Mouse (Mus musculus) cortical plate, adult 2 months (tissue): ENCODE measurements around the gene Sp100. TPM values are rescaled to one million over a fixed set of nuclear protein-coding genes. Genes with fewer than 3 reads are reported as not detected.

Experiments used
- H3K27ac ChIP-seq: fragments of 200-500 bp; 2 replicates; pipeline ENCODE4 v1.5.1; 2012; ENCODE audit warnings: low read length, control low read depth, inconsistent platforms; ENCODE audit not compliant: insufficient read depth
- H3K4me1 ChIP-seq: fragments of 200-500 bp; 2 replicates; pipeline ENCODE4 v1.6.1; 2011; ENCODE audit warnings: low read length; ENCODE audit not compliant: control insufficient read depth, insufficient read depth
- H3K4me3 ChIP-seq: fragments of 200-500 bp; 2 replicates; pipeline ENCODE4 v1.5.1; 2011; ENCODE audit warnings: mild to moderate bottlenecking, low read length, control low read depth; ENCODE audit not compliant: insufficient read depth
- CTCF ChIP-seq: fragments of 200-500 bp; IDR thresholded peaks from 2 replicates; pipeline ENCODE4 v1.5.1; 2011; ENCODE audit warnings: mild to moderate bottlenecking, control low read depth, low read length; ENCODE audit not compliant: insufficient read depth; ENCODE audit errors: extremely low read depth
- POLR2A ChIP-seq: fragments of 200-500 bp; IDR thresholded peaks from 2 replicates; pipeline ENCODE4 v1.6.1; 2011; ENCODE audit warnings: mild to moderate bottlenecking, low read length, control low read depth; ENCODE audit not compliant: insufficient read depth; ENCODE audit errors: extremely low read depth
- polyA plus RNA-seq: library from polyadenylated mRNA; depleted of rRNA; stranded (reverse); fragments of >200 nt; gene quantifications from 2 replicates; pipeline ENCODE4 v1.2.3, GENCODE M21; 2012

Gene Sp100
- polyA plus RNA-seq, 1 experiment: 7.9 TPM

DNA sequence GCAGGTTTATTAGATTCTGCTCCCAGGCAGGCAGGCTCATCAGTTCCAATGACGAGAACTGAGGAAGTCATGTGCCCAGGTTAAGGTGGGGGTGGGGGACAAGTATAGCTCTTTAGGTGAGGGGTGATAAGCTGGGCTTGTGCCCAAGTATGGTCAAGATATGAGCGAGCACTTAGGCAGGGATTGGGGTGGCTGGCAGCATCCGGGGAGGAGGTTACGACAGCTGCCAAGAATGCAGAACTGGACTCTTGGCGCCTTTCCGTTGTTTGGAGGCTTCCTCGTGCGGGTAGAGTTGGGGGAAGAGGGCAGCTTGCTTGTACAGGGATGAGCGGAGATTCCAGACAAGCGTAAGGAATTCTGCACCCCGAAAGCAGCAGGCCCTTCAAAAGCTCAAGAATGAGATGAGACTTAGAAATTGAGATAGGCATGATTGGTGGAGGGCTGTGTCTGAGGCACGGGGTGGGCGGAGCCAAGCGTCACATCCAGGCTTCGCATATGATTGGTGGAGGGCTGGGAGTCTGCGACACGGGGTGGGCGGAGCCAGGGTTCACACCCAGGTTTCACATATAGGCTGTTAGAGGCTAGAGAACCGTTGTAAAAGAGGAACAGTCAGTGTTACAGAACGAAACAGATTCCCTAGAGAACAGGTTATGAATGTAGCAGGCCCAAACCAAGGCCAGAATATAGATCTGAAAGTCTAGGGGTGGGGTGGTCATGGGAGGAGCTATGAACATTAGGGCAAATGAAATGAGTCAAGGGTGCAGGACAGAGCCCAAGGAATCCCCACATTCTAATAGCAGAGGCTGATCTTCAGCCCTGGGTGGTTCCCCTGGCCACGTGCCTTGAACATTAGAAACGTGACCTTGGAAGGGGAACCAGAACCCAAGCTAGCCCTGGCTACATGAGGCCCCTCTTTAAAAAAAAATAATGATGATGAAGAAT is 53.7 kb downstream of the Sp100 start:
- TF ChIP-seq POLR2A (no peak), CTCF (no peak)
- Histone ChIP-seq H3K27ac (no peak overlapping the region), H3K4me1 (no peaks in the 10 kb centered on the region)

GRCm38 (mm10) chr1:85705552-85705951 is 55.8 kb downstream of the Sp100 start:
- no peak overlapping the region for H3K27ac ChIP-seq
- H3K4me3 ChIP-seq: no peak overlapping the region

More for the DNA sequence above, 53.7 kb downstream of the Sp100 start:
- 0 out of 2 replicates have a peak overlapping the region, but pooled peaks have one; percentile 1 for H3K4me3 ChIP-seq

GRCm38 (mm10) chr1:85706754-85707153 is 57.0 kb downstream of the Sp100 start:
- H3K27ac ChIP-seq: no peak overlapping the region
- TF ChIP-seq CTCF (no peak), POLR2A (no peak)
- no peak overlapping the region for H3K4me3 ChIP-seq
- no peaks in the 10 kb centered on the region for H3K4me1 ChIP-seq

More at GRCm38 (mm10) chr1:85705552-85705951, 55.8 kb downstream of the Sp100 start:
- H3K4me1 ChIP-seq: no peaks in the 10 kb centered on the region
- TF ChIP-seq CTCF: no peak
- no peak for TF ChIP-seq POLR2A

GRCm38 (mm10) chr1:85714501-85714900 is 64.7 kb downstream of the Sp100 start:
- TF ChIP-seq CTCF (no peak), POLR2A (no peak)
- no peak overlapping the region for H3K4me3 ChIP-seq
- no peaks in the 10 kb centered on the region for H3K4me1 ChIP-seq
- no peak overlapping the region for H3K27ac ChIP-seq

- H3K4me1 ChIP-seq: no peaks in the 10 kb centered on the region
- H3K4me3 ChIP-seq: no peak overlapping the region
- TF ChIP-seq CTCF (no peak), POLR2A (no peak)
- no peak overlapping the region for H3K27ac ChIP-seq
Measured at GRCm38 (mm10) chr1:85716447-85717027, 66.7 kb downstream of the Sp100 start.

- H3K4me3 ChIP-seq: no peak overlapping the region
- H3K4me1 ChIP-seq: no peaks in the 10 kb centered on the region
- H3K27ac ChIP-seq: no peak overlapping the region
- TF ChIP-seq POLR2A (no peak), CTCF (no peak)
Measured at GRCm38 (mm10) chr1:85719049-85719448, 69.3 kb downstream of the Sp100 start.

GRCm38 (mm10) chr1:85720220-85720893 is 70.6 kb downstream of the Sp100 start:
- TF ChIP-seq CTCF (no peak), POLR2A (no peak)
- Histone ChIP-seq H3K4me3 (no peak overlapping the region), H3K27ac (no peak overlapping the region), H3K4me1 (no peaks in the 10 kb centered on the region)

- TF ChIP-seq POLR2A (no peak), CTCF (no peak)
- Histone ChIP-seq H3K27ac (no peak overlapping the region), H3K4me1 (no peaks in the 10 kb centered on the region), H3K4me3 (no peak overlapping the region)
Measured at GRCm38 (mm10) chr1:85730471-85730870, 80.7 kb downstream of the Sp100 start.

- TF ChIP-seq POLR2A: no peak
- no peak for TF ChIP-seq CTCF
- H3K27ac ChIP-seq: no peak overlapping the region
- no peaks in the 10 kb centered on the region for H3K4me1 ChIP-seq
- no peak overlapping the region for H3K4me3 ChIP-seq
Measured at GRCm38 (mm10) chr1:85732581-85732980, 82.8 kb downstream of the Sp100 start.
